Mouse (Mus musculus) olfactory bulb, adult 2 months (tissue): ENCODE data around the gene Ucn. TPM values are rescaled to one million over a fixed set of nuclear protein-coding genes. Genes with fewer than 3 reads are reported as not detected.

Experiments used
- H3K27ac ChIP-seq: fragments of 200-500 bp; 2 replicates; pipeline ENCODE4 v1.5.1; 2012; ENCODE audit warnings: low read depth, low read length; ENCODE audit not compliant: insufficient read depth
- H3K4me1 ChIP-seq: fragments of 200-500 bp; 2 replicates; pipeline ENCODE4 v1.6.1; 2012; ENCODE audit warnings: low read length; ENCODE audit not compliant: control insufficient read depth, insufficient read depth
- H3K4me3 ChIP-seq: fragments of 200-500 bp; 2 replicates; pipeline ENCODE4 v1.5.1; 2012; ENCODE audit warnings: mild to moderate bottlenecking, low read depth, low read length, moderate library complexity; ENCODE audit not compliant: insufficient read depth
- CTCF ChIP-seq: fragments of 200-500 bp; IDR thresholded peaks from 2 replicates; pipeline ENCODE4 v1.5.1; 2012; ENCODE audit warnings: low read depth, mild to moderate bottlenecking, low read length, moderate library complexity; ENCODE audit not compliant: insufficient read depth
- POLR2A ChIP-seq: fragments of 200-500 bp; IDR thresholded peaks from 2 replicates; pipeline ENCODE4 v1.6.1; 2012; ENCODE audit warnings: mild to moderate bottlenecking, low read depth, low read length, moderate library complexity; ENCODE audit not compliant: insufficient read depth
- WGBS: fragments of 180-500 bp; shearing (Covaris S2); methylation state at CpG from one replicate; pipeline ENCODE4 v1.1.7; 2018; 5-methylcytosine and 5-hydroxymethylcytosine counted together
- polyA plus RNA-seq: library from polyadenylated mRNA; stranded (reverse); fragments of >200 nt; gene quantifications from 2 replicates; pipeline ENCODE4 v1.2.4, GENCODE M21; 2012; ENCODE audit warnings: low replicate concordance; ENCODE audit not compliant: missing spikeins, insufficient read depth, insufficient read length

Ucn gene
- not detected in 2 replicates for polyA plus RNA-seq

GRCm38 (mm10) chr5:31138241-31138967 lies at the start of gene Ucn:
Ucn (minus strand) TSS chr5:31138829.
- WGBS, result 1% methylated on average over 52 of the region's 52 CpGs
- no peak for TF ChIP-seq POLR2A
- TF ChIP-seq CTCF, result no peak
- H3K27ac ChIP-seq, result no peak within 1 kb of the TSS

GRCm38 (mm10) chr5:31183678-31184077 lies 45.0 kb upstream of the Ucn start:
- TF ChIP-seq CTCF (no peak), POLR2A (no peak)
- 0 out of 2 replicates have a peak, but pooled peaks cover 3% of the 10 kb centered on the region for H3K4me1 ChIP-seq
- H3K27ac ChIP-seq, result no peak overlapping the region
- no peak overlapping the region for H3K4me3 ChIP-seq
- WGBS, result 61% methylated on average over 4 of the region's 4 CpGs

More at GRCm38 (mm10) chr5:31138241-31138967, at the start of gene Ucn:
- peak within 1 kb of the TSS; percentile 23 for H3K4me3 ChIP-seq
- H3K4me1 ChIP-seq, result peaks cover 23% of the 10 kb centered on the region

- Histone ChIP-seq H3K27ac (no peak overlapping the region), H3K4me1 (0 out of 2 replicates have a peak, but pooled peaks cover 3% of the 10 kb centered on the region), H3K4me3 (no peak overlapping the region)
- TF ChIP-seq POLR2A (no peak), CTCF (no peak)
- WGBS, result 94% methylated on average over 9 of the region's 9 CpGs
Observed at GRCm38 (mm10) chr5:31181183-31181770, 42.6 kb upstream of the Ucn start.

- H3K27ac ChIP-seq, result peak within 1 kb of the TSS; percentile 88
- peak; percentile 75; the same call in 1 of the 2 replicates for TF ChIP-seq POLR2A
- TF ChIP-seq CTCF, result no peak
- WGBS, result under 1% methylated on average over 59 of the region's 59 CpGs
- H3K4me1 ChIP-seq, result 0 out of 2 replicates have a peak, but pooled peaks cover 3% of the 10 kb centered on the region
- H3K4me3 ChIP-seq, result peak within 1 kb of the TSS; percentile 70
Observed at GRCm38 (mm10) chr5:31179766-31180630, 41.4 kb upstream of the Ucn start, which contains the start of the genes Gm29609 and Gtf3c2. Gm29609 (minus strand) TSS chr5:31179911. Gtf3c2 (minus strand) TSS chr5:31180144.

GRCm38 (mm10) chr5:31179301-31179765 lies 40.7 kb upstream of the Ucn start:
- WGBS, result 0% methylated on average over 25 of the region's 25 CpGs
- H3K4me1 ChIP-seq, result 0 out of 2 replicates have a peak, but pooled peaks cover 3% of the 10 kb centered on the region
- H3K4me3 ChIP-seq, result peak overlapping the region; percentile 70
- H3K27ac ChIP-seq, result no peak overlapping the region
- TF ChIP-seq CTCF, result no peak
- TF ChIP-seq POLR2A, result no peak

GRCm38 (mm10) chr5:31168630-31169029 lies 30.0 kb upstream of the Ucn start:
- Histone ChIP-seq H3K4me1 (no peaks in the 10 kb centered on the region), H3K27ac (no peak overlapping the region), H3K4me3 (no peak overlapping the region)
- TF ChIP-seq POLR2A (no peak), CTCF (no peak)
- 91% methylated on average over 4 of the region's 4 CpGs for WGBS

- Histone ChIP-seq H3K4me3 (no peak overlapping the region), H3K4me1 (no peaks in the 10 kb centered on the region), H3K27ac (no peak overlapping the region)
- WGBS, result 89% methylated on average over 1 of the region's 1 CpGs
- TF ChIP-seq POLR2A (no peak), CTCF (no peak)
Observed at GRCm38 (mm10) chr5:31164878-31165277, 26.2 kb upstream of the Ucn start.

- H3K27ac ChIP-seq, result no peak overlapping the region
- no peaks in the 10 kb centered on the region for H3K4me1 ChIP-seq
- no peak for TF ChIP-seq CTCF
- TF ChIP-seq POLR2A, result no peak
- H3K4me3 ChIP-seq, result no peak overlapping the region
Observed at GRCm38 (mm10) chr5:31162462-31162861, 23.8 kb upstream of the Ucn start.
